Mouse (Mus musculus) right cerebral cortex, postnatal 36 days (tissue): ENCODE results near the gene Catsperg1.
"Not testable (repeated sequence)": the region's sequence is repeated elsewhere in the genome, so short reads cannot be mapped to it uniquely, and the experiment has no call there.

Source experiments
- DNase-seq, 2 experiments: peaks; one replicate each; pipeline ENCODE4 v3.0.0; 2022; ENCODE audit warnings: low spot score in 2 of 2, mixed read lengths in 1 of 2

Gene Catsperg1

DNA sequence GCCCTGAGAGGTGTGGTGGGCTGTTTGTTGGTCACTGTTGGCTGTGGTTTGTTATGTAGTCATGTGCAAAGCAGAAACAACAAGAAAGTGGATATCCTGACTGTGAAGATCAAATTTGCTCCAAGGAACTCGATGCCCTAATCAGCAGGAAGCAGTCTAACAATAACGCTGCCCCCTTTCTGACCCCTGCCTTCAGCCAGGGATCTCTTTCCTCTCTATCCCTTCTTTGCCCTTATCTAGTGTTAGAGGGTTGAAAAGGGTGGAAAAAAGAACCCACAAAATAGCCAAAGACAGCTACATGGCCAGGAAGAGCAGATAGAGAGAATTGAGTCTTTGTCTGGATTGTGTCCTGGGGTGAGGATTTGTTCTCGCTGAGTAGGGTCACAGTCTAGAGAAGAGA, 16.7 kb upstream of the Catsperg1 start:
- no peak for DNase-seq

- DNase-seq = no peak
Observed at GRCm38 (mm10) chr7:29228202-29228601, 14.4 kb upstream of the Catsperg1 start.

GRCm38 (mm10) chr7:29225520-29225919, 11.7 kb upstream of the Catsperg1 start:
- DNase-seq = no peak

DNA sequence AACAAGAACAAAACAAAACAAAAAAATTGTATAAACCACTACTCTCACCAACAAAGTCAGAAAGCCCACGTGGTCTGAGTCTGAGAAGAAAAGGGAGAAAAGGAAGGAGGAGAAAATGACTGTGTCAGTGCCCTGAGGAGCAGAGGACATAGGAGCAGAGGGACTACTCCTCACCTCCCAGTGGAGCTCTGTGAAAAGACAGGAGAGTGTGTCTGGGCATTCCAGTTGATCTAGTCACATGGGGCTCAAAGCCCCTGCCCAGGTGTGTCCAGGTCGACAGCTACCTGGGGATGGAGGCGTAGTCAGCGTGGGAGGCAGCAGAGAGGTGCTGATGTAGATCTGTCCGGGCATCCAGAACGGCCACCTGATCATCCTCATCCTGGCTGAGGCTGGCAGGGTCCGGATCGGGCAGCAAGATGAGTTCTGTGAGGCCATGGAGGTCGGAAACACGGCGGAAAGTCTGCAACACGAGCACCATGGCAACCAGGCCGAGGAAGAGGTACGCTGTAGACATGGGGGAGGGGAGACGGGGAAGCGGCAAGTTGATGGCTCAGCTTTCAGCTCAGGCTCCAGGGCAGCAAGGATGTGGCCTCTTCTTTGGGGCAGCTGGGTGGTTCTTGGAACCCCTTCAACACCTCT, 11.0 kb upstream of the Catsperg1 start:
- DNase-seq = no peak

DNA sequence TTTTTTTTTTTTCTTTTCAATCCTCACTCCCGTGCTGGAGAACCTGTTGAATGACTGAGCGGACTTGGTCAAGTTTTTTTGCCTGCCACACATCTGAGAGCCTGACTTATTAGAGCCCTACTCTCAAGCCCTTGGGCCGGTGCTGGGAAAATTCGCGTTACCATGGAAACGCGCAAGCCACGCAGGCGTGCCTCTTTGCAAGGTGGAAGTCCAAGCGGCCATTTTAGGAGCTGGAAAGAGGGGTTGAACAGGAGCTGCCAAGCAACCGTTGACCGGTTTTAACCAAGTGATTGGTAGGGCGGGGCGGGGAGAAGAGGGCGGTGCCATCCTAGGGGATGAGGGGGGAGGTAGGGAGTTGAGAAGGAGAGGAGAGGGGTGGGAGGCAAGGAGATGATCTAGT, 1.0 kb upstream of the Catsperg1 start:
- no peak for DNase-seq

DNA sequence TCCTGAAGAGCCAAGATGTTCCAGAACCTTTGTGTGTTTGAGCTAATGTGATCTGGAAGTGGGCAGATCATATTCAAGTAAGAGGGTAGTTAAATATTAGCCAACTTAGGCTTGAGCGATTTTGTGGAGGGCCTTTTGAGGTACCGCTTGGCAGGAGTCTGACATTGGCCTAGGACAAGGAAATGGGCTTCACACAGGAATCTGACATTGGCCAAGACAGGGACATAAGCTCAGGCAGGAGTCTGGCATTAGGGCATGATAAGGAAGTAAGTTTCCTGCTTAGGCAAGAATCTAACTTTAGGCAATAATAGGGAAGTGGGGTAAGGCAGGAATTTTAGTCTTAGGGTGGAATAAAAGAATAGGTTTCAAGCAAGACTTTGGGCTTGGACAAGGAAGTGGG, 401 bp upstream of the Catsperg1 start:
- DNase-seq = no peak

DNA sequence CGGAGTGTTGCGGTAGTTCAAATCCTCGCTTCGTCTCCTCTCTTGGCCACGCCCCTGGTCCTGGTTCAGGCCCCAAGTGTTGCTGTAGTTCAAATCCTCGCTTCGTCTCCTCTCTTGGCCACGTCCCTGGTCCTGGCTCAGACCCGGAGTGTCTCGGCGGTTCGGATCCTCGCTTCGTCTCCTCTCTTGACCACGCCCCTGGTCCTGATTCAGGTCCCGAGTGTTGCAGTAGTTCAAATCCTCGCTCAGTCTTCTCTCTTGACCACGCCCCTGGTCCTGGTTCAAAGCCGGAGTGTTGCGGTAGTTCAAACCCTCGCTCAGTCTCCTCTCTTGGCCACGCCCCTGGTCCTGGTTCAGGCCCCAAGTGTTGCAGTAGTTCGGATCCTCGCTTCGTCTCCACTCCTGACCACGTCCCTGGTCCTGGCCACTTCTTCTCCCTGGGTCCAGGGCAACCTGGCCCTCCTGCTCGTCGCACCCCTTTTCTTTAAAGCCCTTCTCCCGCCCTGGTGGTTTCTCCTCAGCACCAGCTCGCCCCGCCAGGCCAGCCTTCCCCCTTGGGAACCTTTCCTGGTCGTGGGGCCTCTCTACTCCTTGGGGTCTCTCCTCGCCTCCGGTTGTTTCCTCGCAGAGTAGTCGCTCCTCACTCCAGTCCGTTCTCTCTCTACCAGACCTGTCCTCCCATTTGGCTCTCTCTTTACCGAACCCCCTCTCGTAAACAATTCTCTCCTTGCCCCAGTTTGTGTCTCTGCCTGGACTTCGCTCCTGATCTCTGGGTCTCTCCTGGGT, 867 bp downstream of the Catsperg1 start:
- DNase-seq = not testable (repeated sequence)

DNA sequence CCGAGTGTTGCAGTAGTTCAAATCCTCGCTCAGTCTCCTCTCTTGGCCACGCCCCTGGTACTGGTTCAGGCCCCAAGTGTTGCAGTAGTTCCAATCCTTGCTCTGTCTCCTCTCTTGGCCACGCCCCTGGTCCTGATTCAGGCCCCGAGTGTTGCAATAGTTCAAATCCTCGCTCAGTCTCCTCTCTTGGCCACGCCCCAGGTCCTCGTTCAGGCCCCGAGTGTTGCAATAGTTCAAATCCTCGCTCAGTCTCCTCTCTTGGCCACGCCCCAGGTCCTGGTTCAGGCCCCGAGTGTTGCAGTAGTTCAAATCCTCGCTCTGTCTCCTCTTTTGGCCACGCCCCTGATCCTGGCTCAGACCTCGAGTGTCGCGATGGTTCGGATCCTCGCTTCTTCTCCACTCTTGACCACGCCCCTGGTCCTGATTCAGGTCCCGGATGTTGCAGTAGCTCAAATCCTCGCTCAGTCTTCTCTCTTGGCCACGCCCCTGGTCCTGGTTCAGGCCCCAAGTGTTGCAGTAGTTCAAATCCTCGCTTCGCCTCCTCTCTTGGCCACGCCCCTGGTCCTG, 1.6 kb downstream of the Catsperg1 start:
- no peak for DNase-seq

DNA sequence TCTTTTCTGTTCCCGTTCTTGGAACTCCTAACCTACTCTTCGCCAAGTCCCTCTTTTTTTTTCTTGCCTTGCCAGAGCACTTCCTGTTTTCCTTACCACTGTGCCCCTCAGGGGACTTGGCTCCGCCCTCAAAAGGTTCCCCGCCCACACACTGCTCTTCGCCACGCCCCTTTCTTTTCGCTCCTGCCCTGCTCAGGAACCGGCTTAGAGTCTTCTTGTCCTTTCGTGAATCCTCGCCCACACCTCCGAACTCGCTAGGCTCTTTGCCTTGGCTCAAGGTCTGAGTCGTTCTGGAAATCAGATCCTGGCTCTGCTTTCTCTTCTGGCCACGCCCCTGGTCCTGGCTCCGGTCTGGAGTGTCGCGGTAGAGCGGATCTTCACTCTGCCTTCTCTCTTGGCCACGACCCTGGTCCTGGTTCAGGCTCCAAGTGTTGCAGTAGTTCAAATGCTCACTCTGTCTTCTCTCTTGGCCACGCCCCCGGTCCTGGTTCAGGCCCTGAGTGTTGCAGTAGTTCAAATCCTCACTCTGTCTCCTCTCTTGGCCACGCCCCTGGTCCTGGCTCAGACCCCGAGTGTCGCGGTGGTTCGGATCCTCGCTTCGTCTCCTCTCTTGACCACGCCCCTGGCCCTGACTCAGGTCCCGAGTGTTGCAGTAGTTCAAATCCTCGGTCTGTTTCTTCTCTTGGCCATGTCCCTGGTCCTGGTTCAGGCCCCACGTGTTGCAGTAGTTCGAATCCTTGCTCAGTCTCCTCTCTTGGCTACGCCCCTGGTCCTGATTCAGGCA, 2.2 kb downstream of the Catsperg1 start:
- DNase-seq = peak in 1 of 2 experiments; percentile 11

- DNase-seq = not testable (repeated sequence)
Observed at GRCm38 (mm10) chr7:29211013-29211412, 2.8 kb downstream of the Catsperg1 start.

DNA sequence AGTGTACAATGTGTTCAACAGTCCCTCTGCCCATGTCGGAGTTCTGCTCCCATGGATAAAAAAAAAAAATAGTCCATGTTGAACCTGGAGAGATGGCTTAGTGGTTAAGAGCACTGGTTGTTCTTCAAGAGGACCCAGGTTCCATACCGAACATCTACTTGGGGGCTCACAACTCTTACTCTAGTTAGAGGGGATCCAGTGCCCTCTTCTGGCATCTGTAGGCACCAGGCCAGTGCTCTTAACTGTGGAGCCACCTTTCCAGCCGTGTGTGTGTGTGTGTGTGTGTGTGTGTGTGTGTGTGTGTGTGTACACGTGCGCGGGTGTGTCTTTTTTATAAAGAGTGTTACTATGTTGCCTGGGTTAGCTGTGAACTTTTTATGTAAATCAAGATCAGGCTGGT, 11.3 kb downstream of the Catsperg1 start:
- no peak for DNase-seq

DNA sequence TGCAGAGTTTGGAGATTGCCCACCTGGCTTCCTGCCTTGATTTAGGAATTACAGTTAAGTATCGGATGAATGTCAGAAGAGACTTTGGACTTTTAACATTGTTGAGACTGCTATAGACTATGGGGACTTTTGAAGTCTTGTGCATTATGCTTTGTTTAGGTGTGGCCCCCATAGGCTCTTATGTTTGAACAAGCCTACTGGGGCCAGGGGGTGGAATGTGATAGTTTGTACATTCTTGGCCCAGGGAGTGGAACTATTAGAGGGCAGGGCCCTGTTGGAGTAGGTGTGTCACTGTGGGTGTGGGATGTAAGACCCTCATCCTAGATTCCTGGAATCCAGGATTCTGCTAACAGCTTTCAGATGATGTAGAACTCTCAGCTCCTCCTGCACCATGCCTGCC, 19.6 kb downstream of the Catsperg1 start:
- not testable (repeated sequence) for DNase-seq

GRCm38 (mm10) chr7:29181323-29181722, 32.5 kb downstream of the Catsperg1 start:
- not testable (repeated sequence) for DNase-seq

GRCm38 (mm10) chr7:29180854-29181236, 33.0 kb downstream of the Catsperg1 start:
- no peak for DNase-seq

- peak; percentile 95 to 97 for DNase-seq
Observed at GRCm38 (mm10) chr7:29180077-29180853, 33.6 kb downstream of the Catsperg1 start, which contains the start of gene Psmd8. Gene Psmd8 (minus strand): TSS chr7:29180701.

- no peak for DNase-seq
Observed at GRCm38 (mm10) chr7:29179323-29179722, 34.5 kb downstream of the Catsperg1 start.

- no peak for DNase-seq
Observed at GRCm38 (mm10) chr7:29178106-29178505, 35.7 kb downstream of the Catsperg1 start.

DNA sequence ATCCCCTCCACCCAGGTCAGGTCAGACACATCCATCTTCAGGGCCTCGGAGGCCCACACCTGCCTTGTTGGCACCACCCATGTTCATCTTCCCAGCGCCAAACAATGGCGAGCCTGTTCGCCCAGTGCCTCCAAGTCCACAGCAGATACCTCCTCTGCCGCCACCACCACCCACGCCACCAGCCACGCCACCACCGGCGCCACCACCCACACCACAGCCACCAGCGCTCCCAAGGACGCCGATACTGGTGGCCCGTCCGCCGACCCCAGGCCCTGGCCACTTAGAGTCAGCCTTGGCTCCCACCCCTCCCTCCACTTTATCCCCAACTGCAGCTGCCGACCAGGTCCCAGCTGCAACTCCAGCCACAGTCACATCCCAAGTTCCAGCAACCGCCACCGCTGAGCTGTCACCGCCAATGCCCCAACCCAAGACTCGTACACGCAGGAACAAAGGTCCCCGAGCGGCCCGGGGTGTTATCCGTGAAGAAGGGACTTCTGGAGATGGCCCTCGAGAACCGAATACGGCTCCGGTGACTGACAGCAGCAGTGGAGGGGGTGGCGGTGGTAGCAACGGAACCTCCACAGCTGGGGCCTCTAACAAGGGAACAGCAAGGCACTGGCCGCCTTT, 41.3 kb downstream of the Catsperg1 start:
- no peak for DNase-seq

- no peak for DNase-seq
Observed at GRCm38 (mm10) chr7:29171562-29172097, 42.2 kb downstream of the Catsperg1 start.

- DNase-seq = no peak
Observed at GRCm38 (mm10) chr7:29170755-29171561, 42.9 kb downstream of the Catsperg1 start.
